Comparison of ENCODE assay signal across 8 mouse cellular contexts in the genomic region with DNA sequence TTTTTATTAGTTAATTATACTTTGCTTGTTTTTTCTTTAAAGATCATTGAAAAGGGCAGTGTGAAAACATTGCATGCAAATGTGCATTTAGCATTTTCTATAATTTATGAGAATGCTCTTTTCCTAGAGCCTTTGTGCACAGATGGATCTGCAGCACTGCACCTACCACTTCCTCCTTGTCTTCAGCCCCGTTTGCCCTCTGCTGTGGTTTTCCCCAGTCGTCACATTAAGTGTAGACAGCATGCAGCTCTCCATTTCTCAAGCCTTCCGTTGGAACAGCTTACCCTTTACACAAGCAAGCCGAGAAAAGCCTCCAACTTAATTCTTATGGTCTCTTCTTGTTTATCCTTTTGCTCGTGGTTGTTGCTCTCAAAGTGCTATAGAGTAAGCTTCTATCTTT.
DNase-seq lines count a peak whose midpoint lies in the region; ATAC-seq lines count a peak whose summit lies in the region.

No protein-coding gene starts in this region.

- H3K4me2 ChIP-seq in forebrain, embryonic 13.5 days = no peak overlapping the region
- no peak overlapping the region for H3K4me2 ChIP-seq in forebrain, embryonic 11.5 days (ENCODE audit: low read depth, low read length, severe bottlenecking)

- no peaks in the 10 kb centered on the region for H3K9me3 ChIP-seq in forebrain, embryonic 13.5 days (replicated peaks)
- no peaks in the 10 kb centered on the region for H3K9me3 ChIP-seq in forebrain, embryonic 11.5 days (ENCODE audit: control insufficient read depth, low read length)

- no peak overlapping the region for H3K9ac ChIP-seq in forebrain, embryonic 13.5 days
- H3K9ac ChIP-seq in forebrain, embryonic 11.5 days (ENCODE audit: low read length) = no peak overlapping the region

- no peak overlapping the region for H3K4me3 ChIP-seq in forebrain, embryonic 13.5 days
- H3K4me3 ChIP-seq in forebrain, embryonic 11.5 days (ENCODE audit: low read depth, low read length) = no peak overlapping the region

- no peak overlapping the region for H3K27ac ChIP-seq in forebrain, embryonic 13.5 days
- H3K27ac ChIP-seq in forebrain, embryonic 11.5 days (ENCODE audit: low read depth, low read length) = no peak overlapping the region

- no peak for DNase-seq in forebrain, embryonic 11.5 days (ENCODE audit: low spot score)
- DNase-seq in lung, postnatal 36 days = peak; percentile 33
- no peak for DNase-seq in lung, postnatal 14 days
- peak; percentile 70 to 71 for DNase-seq in thymus, postnatal 10 days (ENCODE audit: low spot score in 2 of 2)
- no peak for DNase-seq in cerebellum, postnatal 14 days
- no peak for DNase-seq in cerebellum, postnatal 10 days

- peaks cover 14% of the 10 kb centered on the region for H3K4me1 ChIP-seq in forebrain, embryonic 13.5 days
- peaks cover 3% of the 10 kb centered on the region; the same call in 1 of the 2 replicates for H3K4me1 ChIP-seq in forebrain, embryonic 11.5 days (replicated peaks; ENCODE audit: control insufficient read depth, insufficient read depth, low read length)

- no peaks in the 10 kb centered on the region for H3K27me3 ChIP-seq in forebrain, embryonic 13.5 days
- no peaks in the 10 kb centered on the region for H3K27me3 ChIP-seq in forebrain, embryonic 11.5 days (ENCODE audit: control insufficient read depth, insufficient read depth, low read length)

- 44% methylated on average over 5 of the region's 5 CpGs for WGBS in forebrain, embryonic 13.5 days
- WGBS in forebrain, embryonic 11.5 days = 74% methylated on average over 5 of the region's 5 CpGs

- H3K36me3 ChIP-seq in forebrain, embryonic 13.5 days (ENCODE audit: poor library complexity, severe bottlenecking) = peaks cover 7% of the 10 kb centered on the region; the same call in 1 of the 2 replicates
- no peaks in the 10 kb centered on the region for H3K36me3 ChIP-seq in forebrain, embryonic 11.5 days (ENCODE audit: control insufficient read depth, insufficient read depth, low read length)

- peak; percentile 60 for ATAC-seq in forebrain, embryonic 13.5 days
- ATAC-seq in forebrain, embryonic 11.5 days (replicated peaks; ENCODE audit: low FRiP score) = no peak
- peak; percentile 95 to 98 for ATAC-seq in hematopoietic stem cell, adult 5-6 weeks (replicated peaks in 1 of 2; ENCODE audit: insufficient read depth in 1 of 2, low FRiP score in 2 of 2, low TSS enrichment in 1 of 2, low read depth in 1 of 2, poor library complexity in 2 of 2, severe bottlenecking in 2 of 2)

Comparison
In these comparisons a context has a peak if more than half of its experiments do, and no peak if none do; other contexts are left out.
1. DNase-seq: peak in lung, postnatal 36 days (single experiment) and thymus, postnatal 10 days (2 of 2); none in forebrain, embryonic 11.5 days (single experiment), lung, postnatal 14 days (single experiment), cerebellum, postnatal 14 days (0 of 2) and cerebellum, postnatal 10 days (0 of 2).